Mouse (Mus musculus): ENCODE results near the gene Fgfr2.

GRCm38 (mm10) chr7:131306733-131307132 is 1816.4 kb downstream of the Fgfr2 start:
- TF ChIP-seq CTCF (IDR thresholded peaks at IDR 0.05; ENCODE audit: extremely low read depth, insufficient read length, insufficient replicate concordance, low read depth, low read length) (no peak), POLR2A (IDR thresholded peaks at IDR 0.05; ENCODE audit: low read depth, low read length) (no peak)

All from small intestine, adult 2 months (tissue).